Mouse (Mus musculus) CH12.LX (cell line): ENCODE results near the gene Casq1. TPM values are rescaled to one million over a fixed set of nuclear protein-coding genes. Genes with fewer than 3 reads are reported as not detected.
A peak's percentile ranks its signal among the peaks of the same experiment; 100 is the strongest.

Experiments used
- DNase-seq: peaks from one replicate; pipeline ENCODE4 v3.0.0-alpha.2; 2013; ENCODE audit errors: extremely low read depth
- H3K27ac ChIP-seq: 2 replicates; pipeline ENCODE4 v1.5.1; 2012; ENCODE audit warnings: low read depth, mild to moderate bottlenecking, control low read depth, moderate library complexity; ENCODE audit not compliant: insufficient read depth
- H3K27me3 ChIP-seq: replicated peaks from 2 replicates; pipeline ENCODE3; 2012; ENCODE audit warnings: inconsistent platforms
- H3K36me3 ChIP-seq, 2 experiments: replicated peaks in 1 of 2; 2 replicates each; pipeline versions ENCODE3 to v1.6.1; 2012; ENCODE audit warnings: inconsistent platforms in 1 of 2, low read length in 1 of 2, mild to moderate bottlenecking in 1 of 2, mixed read lengths in 1 of 2, moderate library complexity in 1 of 2; ENCODE audit not compliant: control insufficient read depth in 1 of 2, insufficient read depth in 1 of 2
- H3K4me1 ChIP-seq, 2 experiments: 2 replicates each; pipeline ENCODE4 v1.6.1; 2012; ENCODE audit warnings: inconsistent platforms in 1 of 2, moderate library complexity in 1 of 2; ENCODE audit not compliant: insufficient read depth in 2 of 2, control insufficient read depth in 1 of 2
- H3K4me2 ChIP-seq: 2 replicates; pipeline ENCODE4 v1.6.1; 2012; ENCODE audit warnings: low read depth, mild to moderate bottlenecking, control low read depth; ENCODE audit not compliant: poor library complexity, insufficient read depth, severe bottlenecking
- H3K4me3 ChIP-seq, 3 experiments: fragments of 150-350 bp in 1 of 3; sonication (generic) in 1 of 3; replicated peaks in 1 of 3; 2 replicates each; pipeline versions ENCODE3 to v1.5.1; 2011 to 2012; ENCODE audit warnings: low read depth in 2 of 3, low read length in 2 of 3, mild to moderate bottlenecking in 2 of 3, moderate library complexity in 2 of 3, control low read depth in 1 of 3, improper control_type of control experiment in 1 of 3, inconsistent platforms in 1 of 3, mixed read lengths in 1 of 3; ENCODE audit not compliant: poor library complexity in 1 of 3
- H3K79me2 ChIP-seq: replicated peaks from 2 replicates; pipeline ENCODE4 v1.6.1; 2012; ENCODE audit warnings: mild to moderate bottlenecking, moderate library complexity; ENCODE audit not compliant: control insufficient read depth, poor library complexity, insufficient read depth, severe bottlenecking; ENCODE audit errors: extremely low read depth
- H3K9ac ChIP-seq: 2 replicates; pipeline ENCODE4 v1.6.1; 2012; ENCODE audit warnings: low read depth, mild to moderate bottlenecking, control low read depth, moderate library complexity; ENCODE audit not compliant: insufficient read depth
- H3K9me3 ChIP-seq: replicated peaks from 2 replicates; pipeline ENCODE3; 2012; ENCODE audit warnings: low read length, inconsistent platforms, mixed read lengths
- BHLHE40 ChIP-seq: IDR thresholded peaks from 2 replicates; pipeline ENCODE4 v1.6.1; 2011; ENCODE audit warnings: mild to moderate bottlenecking, low read depth, low read length, improper control_type of control experiment
- CHD1 ChIP-seq: IDR thresholded peaks from 2 replicates; pipeline ENCODE4 v1.6.1; 2012; ENCODE audit warnings: low read depth, low read length, improper control_type of control experiment, inconsistent platforms
- CTCF ChIP-seq, 2 experiments: IDR thresholded peaks in 1 of 2; conservative IDR thresholded peaks in 1 of 2; 2 replicates each; pipeline ENCODE4 v1.5.1; 2011 to 2012; ENCODE audit warnings: low read depth in 2 of 2, low read length in 2 of 2, improper control_type of control experiment in 1 of 2, inconsistent platforms in 1 of 2, mild to moderate bottlenecking in 1 of 2, moderate library complexity in 1 of 2
- E2F4 ChIP-seq: IDR thresholded peaks from 2 replicates; pipeline ENCODE4 v1.6.1; 2011; ENCODE audit warnings: low read depth, low read length, improper control_type of control experiment; ENCODE audit not compliant: insufficient replicate concordance
- ELF1 ChIP-seq: IDR thresholded peaks from 2 replicates; pipeline ENCODE4 v1.6.1; 2014; ENCODE audit warnings: low read depth, mild to moderate bottlenecking, inconsistent platforms, low read length, improper control_type of control experiment
- ETS1 ChIP-seq: conservative IDR thresholded peaks from 2 replicates; pipeline ENCODE4 v1.6.1; 2012; ENCODE audit warnings: low read depth, mild to moderate bottlenecking, inconsistent platforms, low read length, improper control_type of control experiment, moderate library complexity
- GABPA ChIP-seq: IDR thresholded peaks from 2 replicates; pipeline ENCODE4 v1.6.1; 2012; ENCODE audit warnings: low read depth, low read length, improper control_type of control experiment, inconsistent platforms; ENCODE audit not compliant: insufficient replicate concordance
- JUN ChIP-seq: IDR thresholded peaks from 2 replicates; pipeline ENCODE4 v1.6.1; 2011; ENCODE audit warnings: low read depth, mild to moderate bottlenecking, low read length, improper control_type of control experiment, moderate library complexity; ENCODE audit not compliant: insufficient read depth
- MAFK ChIP-seq: IDR thresholded peaks from 2 replicates; pipeline ENCODE4 v1.6.1; 2011; ENCODE audit warnings: low read length, improper control_type of control experiment; ENCODE audit not compliant: insufficient replicate concordance
- MXI1 ChIP-seq: IDR thresholded peaks from 2 replicates; pipeline ENCODE4 v1.6.1; 2011; ENCODE audit warnings: mild to moderate bottlenecking, low read depth, low read length, improper control_type of control experiment
- PAX5 ChIP-seq: IDR thresholded peaks from 2 replicates; pipeline ENCODE4 v1.6.1; 2012; ENCODE audit warnings: low read length, inconsistent platforms, mixed read lengths
- POLR2A ChIP-seq: IDR thresholded peaks from 2 replicates; pipeline ENCODE4 v1.6.1; 2011; ENCODE audit warnings: low read depth, mild to moderate bottlenecking, improper control_type of control experiment, low read length
- POLR2AphosphoS2 ChIP-seq: IDR thresholded peaks from 2 replicates; pipeline ENCODE4 v1.6.1; 2011; ENCODE audit warnings: low read depth, low read length, improper control_type of control experiment
- RAD21 ChIP-seq: IDR thresholded peaks from 2 replicates; pipeline ENCODE4 v1.6.1; 2011; ENCODE audit warnings: low read depth, mild to moderate bottlenecking, low read length, improper control_type of control experiment, moderate library complexity
- RCOR1 ChIP-seq: conservative IDR thresholded peaks from 2 replicates; pipeline ENCODE4 v1.6.1; 2012; ENCODE audit warnings: low read depth, mild to moderate bottlenecking, inconsistent platforms, low read length, improper control_type of control experiment
- SIN3A ChIP-seq: IDR thresholded peaks from 2 replicates; pipeline ENCODE4 v1.6.1; 2012; ENCODE audit warnings: low read length, improper control_type of control experiment, inconsistent platforms
- TBP ChIP-seq: conservative IDR thresholded peaks from 2 replicates; pipeline ENCODE4 v1.6.1; 2011; ENCODE audit warnings: low read depth, low read length, improper control_type of control experiment
- ZC3H11A ChIP-seq: IDR thresholded peaks from 2 replicates; pipeline ENCODE4 v1.6.1; 2012; ENCODE audit warnings: low read depth, mild to moderate bottlenecking, inconsistent platforms, low read length, improper control_type of control experiment
- ZKSCAN1 ChIP-seq: IDR thresholded peaks from 2 replicates; pipeline ENCODE4 v1.6.1; 2012; ENCODE audit warnings: low read depth, inconsistent platforms, low read length, improper control_type of control experiment, borderline replicate concordance
- ZNF384 ChIP-seq: IDR thresholded peaks from 2 replicates; pipeline ENCODE4 v1.6.1; 2012; ENCODE audit warnings: low read depth, low read length, improper control_type of control experiment, inconsistent platforms
- dilution Hi-C: fragments of 300-500 bp; cut with MboI; formaldehyde crosslinking; loops from 2 replicates; pipeline ENCODE4 v1.14.3; 2020; ENCODE audit warnings: low sequenced_read_pairs; ENCODE audit not compliant: extremely low pct_unique_long_range_greater_than_20kb, extremely low pct_ligation_motif_present
- in situ Hi-C: fragments of 300-500 bp; cut with MboI; formaldehyde crosslinking; loops from 3 replicates; pipeline ENCODE4 v1.14.3; 2019; ENCODE audit warnings: low sequenced_read_pairs, low pct_ligation_motif_present, low pct_unique_long_range_greater_than_20kb, mixed read lengths
- polyA plus RNA-seq: library from polyadenylated mRNA; unstranded; fragments of >175 nt; gene quantifications from 2 replicates; pipeline ENCODE4 v1.2.1, GENCODE M21; 2012; ENCODE audit warnings: low read depth; ENCODE audit not compliant: insufficient read length
- total RNA-seq, 2 experiments: library from RNA; depleted of rRNA; stranded (reverse); fragments of 300-350 nt in 1 of 2; fragments of >200 nt in 1 of 2; gene quantifications; 2 replicates each; pipeline ENCODE4 v1.2.3; 2012 to 2014

The Casq1 gene
- total and polyA plus RNA-seq, 3 experiments: 0.21 to 0.96 TPM; not detected in 1

DNA sequence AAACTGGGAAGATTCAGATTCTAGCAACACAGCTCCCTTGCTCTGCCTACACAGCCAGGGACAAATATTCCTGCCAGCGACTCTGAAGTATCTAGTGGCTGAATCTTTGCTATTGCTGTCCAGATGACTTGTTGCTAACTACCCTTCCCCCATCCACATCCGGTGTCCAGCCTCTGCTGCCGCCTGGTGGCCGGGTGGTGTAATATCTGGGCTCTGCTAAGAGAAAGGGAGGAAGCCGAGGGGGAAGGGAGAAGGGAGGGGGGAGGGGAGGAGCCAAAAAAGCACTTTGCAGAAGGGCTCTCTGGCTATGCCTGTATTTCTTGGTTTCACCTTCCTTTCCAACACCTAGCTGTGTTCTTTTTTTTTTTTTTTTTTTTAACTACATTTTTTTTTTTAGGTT is 2.5 kb downstream of the Casq1 start (continued):
- TF ChIP-seq BHLHE40 (peak; percentile 63; the same call in 1 of the 2 replicates), MXI1 (0 out of 2 replicates have a peak, but pooled peaks have one; percentile 10)
- TF ChIP-seq, all 38 proteins: peak for 18

DNA sequence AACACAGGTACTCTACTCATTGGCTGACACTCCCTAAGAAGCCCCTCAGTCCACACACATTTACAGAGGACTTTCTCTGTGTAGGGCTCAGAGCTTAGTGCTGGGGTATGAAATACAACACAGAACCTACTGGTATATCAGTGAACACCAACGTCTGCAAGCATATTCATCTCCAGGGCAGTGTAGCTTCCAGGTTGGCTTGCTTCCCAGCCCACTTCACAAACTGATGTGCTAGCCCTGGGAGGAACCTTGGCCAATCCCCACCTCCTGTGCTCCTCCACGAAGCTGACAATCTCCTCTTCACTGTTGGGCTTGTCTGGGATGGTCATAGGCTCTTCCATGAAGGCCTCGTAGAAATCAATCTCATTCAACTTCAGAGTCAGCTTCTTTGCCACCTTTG is 4.9 kb downstream of the Casq1 start:
- in situ Hi-C loops: no loop called here
- Histone ChIP-seq H3K9me3 (no peaks in the 10 kb centered on the region), H3K36me3 (peaks cover 3 to 5% of the 10 kb centered on the region in 2 experiments), H3K9ac (no peak overlapping the region), H3K4me3 (no peak overlapping the region), H3K4me2 (no peak overlapping the region), H3K79me2 (no peaks in the 10 kb centered on the region), H3K4me1 (peaks cover 4 to 22% of the 10 kb centered on the region in 2 experiments), H3K27me3 (no peaks in the 10 kb centered on the region), H3K27ac (no peak overlapping the region)
- dilution Hi-C loops: no loop called here
- no peak for DNase-seq
- TF ChIP-seq PAX5: no peak
- TF ChIP-seq JUN: no peak
- TF ChIP-seq ZNF384: no peak
- no peak for TF ChIP-seq CTCF (conservative IDR thresholded peaks at IDR 0.05 in 1 of 2, IDR thresholded peaks at IDR 0.05 in 1 of 2; ENCODE audit: low read depth in 2 of 2, low read length in 2 of 2)
- no peak for TF ChIP-seq POLR2AphosphoS2
- no peak for TF ChIP-seq MAFK
- no peak for TF ChIP-seq RAD21
- no peak for TF ChIP-seq ZC3H11A
- TF ChIP-seq ETS1: no peak
- TF ChIP-seq TBP: no peak
- TF ChIP-seq ELF1: no peak
- TF ChIP-seq CHD1: no peak
- TF ChIP-seq RCOR1: no peak
- no peak for TF ChIP-seq GABPA
- no peak for TF ChIP-seq MXI1
- TF ChIP-seq SIN3A: no peak
- TF ChIP-seq E2F4: no peak
- no peak for TF ChIP-seq BHLHE40

DNA sequence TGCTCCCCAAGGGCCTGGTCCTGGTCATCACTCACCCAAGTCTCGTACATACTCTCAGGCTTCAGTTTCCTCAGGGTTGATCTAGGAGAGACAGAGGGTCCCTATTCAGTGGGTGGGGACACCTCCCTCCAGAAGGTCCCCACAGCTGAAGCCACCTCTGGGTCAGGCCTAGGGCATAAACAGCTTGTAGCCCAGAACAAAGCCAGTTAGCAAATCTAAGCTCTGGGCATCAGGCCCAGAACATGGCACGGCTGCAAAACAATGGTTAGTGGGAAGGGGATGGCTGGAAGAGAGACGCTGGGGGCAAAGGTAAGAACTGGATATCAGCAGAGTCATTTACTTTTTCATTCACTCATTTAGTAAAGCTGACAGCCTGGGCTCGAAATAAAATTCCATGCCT is 5.9 kb downstream of the Casq1 start:
- H3K79me2 ChIP-seq: no peaks in the 10 kb centered on the region
- H3K27me3 ChIP-seq: no peaks in the 10 kb centered on the region
- no peaks in the 10 kb centered on the region for H3K9me3 ChIP-seq
- peaks cover 4 to 22% of the 10 kb centered on the region in 2 experiments for H3K4me1 ChIP-seq
- no peak overlapping the region for H3K4me3 ChIP-seq
- no peak overlapping the region for H3K27ac ChIP-seq
- H3K4me2 ChIP-seq: no peak overlapping the region
- H3K9ac ChIP-seq: no peak overlapping the region
- peaks cover 3 to 5% of the 10 kb centered on the region in 2 experiments for H3K36me3 ChIP-seq
- in situ Hi-C loops (no loop called here), dilution Hi-C loops (no loop called here)
- no peak for DNase-seq
- no peak for TF ChIP-seq MXI1
- TF ChIP-seq RCOR1: no peak
- TF ChIP-seq ZKSCAN1: no peak
- TF ChIP-seq POLR2A: no peak
